Mouse (Mus musculus) spleen, adult 2 months (tissue): ENCODE results near the gene Grasp. TPM values are rescaled to one million over a fixed set of nuclear protein-coding genes. Genes with fewer than 3 reads are reported as not detected.
A peak's percentile ranks its signal among the peaks of the same experiment; 100 is the strongest.

Source experiments
- DNase-seq, 2 experiments: peaks; one replicate each; pipeline versions ENCODE4 v3.0.0 to v3.0.0-alpha.2; 2012 to 2021; ENCODE audit warnings: low spot score in 2 of 2, low read depth in 1 of 2
- H3K27ac ChIP-seq: fragments of 200-500 bp; 2 replicates; pipeline ENCODE4 v1.5.1; 2012; ENCODE audit warnings: low read length, inconsistent platforms; ENCODE audit not compliant: insufficient read depth
- H3K27me3 ChIP-seq: fragments of 200-500 bp; 2 replicates; pipeline ENCODE4 v1.6.1; 2012; ENCODE audit warnings: mild to moderate bottlenecking, moderate library complexity, low read length, inconsistent platforms; ENCODE audit not compliant: control insufficient read depth, insufficient read depth
- H3K36me3 ChIP-seq: fragments of 200-500 bp; 2 replicates; pipeline ENCODE4 v1.6.1; 2012; ENCODE audit warnings: mild to moderate bottlenecking, low read length, inconsistent platforms; ENCODE audit not compliant: control insufficient read depth, insufficient read depth
- H3K4me1 ChIP-seq: fragments of 200-500 bp; 2 replicates; pipeline ENCODE4 v1.6.1; 2011; ENCODE audit warnings: inconsistent platforms; ENCODE audit not compliant: control insufficient read depth, insufficient read depth, insufficient read length
- H3K4me3 ChIP-seq: fragments of 200-500 bp; 2 replicates; pipeline ENCODE4 v1.5.1; 2011; ENCODE audit warnings: mild to moderate bottlenecking, inconsistent platforms; ENCODE audit not compliant: insufficient read depth, insufficient read length; ENCODE audit errors: extremely low read depth
- CTCF ChIP-seq: fragments of 200-500 bp; IDR thresholded peaks from 2 replicates; pipeline ENCODE4 v1.5.1; 2011; ENCODE audit warnings: mild to moderate bottlenecking, inconsistent platforms; ENCODE audit not compliant: insufficient read depth, insufficient read length, insufficient replicate concordance; ENCODE audit errors: extremely low read depth
- POLR2A ChIP-seq: fragments of 200-500 bp; IDR thresholded peaks from 2 replicates; pipeline ENCODE4 v1.6.1; 2011; ENCODE audit warnings: low read depth, low read length, inconsistent platforms
- WGBS: fragments of 180-500 bp; shearing (Covaris S2); methylation state at CpG from one replicate; pipeline ENCODE4 v1.1.7; 2018; 5-methylcytosine and 5-hydroxymethylcytosine counted together
- polyA plus RNA-seq: library from polyadenylated mRNA; depleted of rRNA; stranded (reverse); fragments of >200 nt; gene quantifications from 2 replicates; pipeline ENCODE4 v1.2.3, GENCODE M21; 2012

Gene Grasp
- polyA plus RNA-seq, 1 experiment: 5.6 TPM

DNA sequence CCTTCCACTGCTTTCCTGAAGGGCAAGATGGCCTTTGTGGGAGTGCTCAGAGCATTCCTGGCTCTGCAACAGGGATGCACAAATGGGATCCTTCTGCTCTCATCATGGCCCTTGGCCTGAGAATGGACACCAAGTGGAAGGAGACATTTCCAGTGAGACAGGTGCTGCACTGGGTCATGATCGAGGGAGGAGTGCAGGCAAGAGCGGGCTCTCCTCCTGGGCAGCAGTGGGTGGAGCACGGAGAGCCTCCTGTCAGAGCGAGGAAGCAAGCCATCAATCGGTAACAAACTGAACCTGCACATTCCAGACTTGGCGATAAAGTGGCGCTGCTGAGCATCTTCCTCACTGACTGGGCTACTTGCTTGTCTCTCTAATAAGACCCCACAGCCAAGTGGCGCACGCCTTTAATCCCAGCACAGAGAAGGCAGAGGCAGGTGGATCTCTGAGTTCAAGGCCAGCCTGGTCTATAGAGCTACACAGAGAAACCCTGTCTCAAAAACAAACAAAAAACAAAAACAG, 23.2 kb upstream of the Grasp start:
- no peak for TF ChIP-seq CTCF
- no peak for TF ChIP-seq POLR2A
- Histone ChIP-seq H3K27me3 (no peaks in the 10 kb centered on the region), H3K36me3 (peaks cover 25% of the 10 kb centered on the region), H3K27ac (no peak overlapping the region), H3K4me1 (no peaks in the 10 kb centered on the region; the same call in 1 of the 2 replicates), H3K4me3 (no peak overlapping the region)
- 96% methylated on average over 9 of the region's 9 CpGs for WGBS
- DNase-seq: no peak

GRCm38 (mm10) chr15:101201414-101201813, 22.6 kb upstream of the Grasp start:
- 92% methylated on average over 3 of the region's 3 CpGs for WGBS
- no peak overlapping the region for H3K27ac ChIP-seq
- H3K36me3 ChIP-seq: peaks cover 25% of the 10 kb centered on the region
- no peak overlapping the region for H3K4me3 ChIP-seq
- no peaks in the 10 kb centered on the region for H3K4me1 ChIP-seq
- DNase-seq: no peak
- TF ChIP-seq POLR2A: no peak
- TF ChIP-seq CTCF: no peak
- H3K27me3 ChIP-seq: no peaks in the 10 kb centered on the region

DNA sequence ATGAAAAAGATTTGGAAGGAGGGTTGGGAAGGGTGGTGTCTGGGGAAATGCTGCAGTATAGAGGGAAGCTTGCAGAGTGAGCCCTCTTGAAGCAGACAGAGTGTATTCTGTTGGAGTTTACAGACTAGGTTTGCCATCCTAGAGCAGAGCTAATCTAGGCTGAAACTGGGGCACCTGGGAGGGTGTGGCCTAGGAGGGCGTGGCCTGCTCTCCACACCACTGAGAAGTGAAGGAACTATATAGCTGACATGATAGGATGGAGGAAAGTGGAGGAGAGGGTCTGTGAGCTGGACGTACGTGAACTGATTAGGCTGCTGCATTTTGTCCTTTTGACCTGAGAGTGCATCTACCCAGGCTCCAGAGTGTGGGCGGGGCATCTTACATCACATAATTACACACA, 20.3 kb upstream of the Grasp start:
- TF ChIP-seq POLR2A: no peak
- no peak for TF ChIP-seq CTCF

GRCm38 (mm10) chr15:101204781-101205180, 19.2 kb upstream of the Grasp start:
- Histone ChIP-seq H3K36me3 (peaks cover 28% of the 10 kb centered on the region), H3K27me3 (no peaks in the 10 kb centered on the region), H3K4me3 (no peak overlapping the region), H3K4me1 (no peaks in the 10 kb centered on the region), H3K27ac (no peak overlapping the region)
- no peak for TF ChIP-seq POLR2A
- TF ChIP-seq CTCF: no peak
- DNase-seq: no peak
- WGBS: 92% methylated on average over 7 of the region's 7 CpGs

More for the DNA sequence above, 20.3 kb upstream of the Grasp start:
- WGBS: 93% methylated on average over 4 of the region's 4 CpGs
- Histone ChIP-seq H3K36me3 (peaks cover 28% of the 10 kb centered on the region), H3K4me3 (no peak overlapping the region), H3K4me1 (no peaks in the 10 kb centered on the region), H3K27me3 (no peaks in the 10 kb centered on the region), H3K27ac (no peak overlapping the region)
- no peak for DNase-seq

- Histone ChIP-seq H3K4me1 (no peaks in the 10 kb centered on the region), H3K27ac (no peak overlapping the region), H3K27me3 (no peaks in the 10 kb centered on the region), H3K36me3 (peaks cover 14% of the 10 kb centered on the region), H3K4me3 (no peak overlapping the region)
- WGBS: 74% methylated on average over 6 of the region's 6 CpGs
- TF ChIP-seq CTCF (peak; percentile 54; the same call in 1 of the 2 replicates), POLR2A (no peak)
- peak in 1 of 2 experiments; percentile 59 for DNase-seq
These were observed 13.8 kb upstream of the Grasp start for GRCm38 (mm10) chr15:101210228-101210627.

- WGBS: 89% methylated on average over 14 of the region's 14 CpGs
- TF ChIP-seq CTCF (no peak), POLR2A (no peak)
- Histone ChIP-seq H3K27me3 (no peaks in the 10 kb centered on the region), H3K36me3 (peaks cover 14% of the 10 kb centered on the region), H3K27ac (no peak overlapping the region), H3K4me3 (no peak overlapping the region), H3K4me1 (no peaks in the 10 kb centered on the region)
- no peak for DNase-seq
These were observed 12.9 kb upstream of the Grasp start for GRCm38 (mm10) chr15:101210998-101211613.

DNA sequence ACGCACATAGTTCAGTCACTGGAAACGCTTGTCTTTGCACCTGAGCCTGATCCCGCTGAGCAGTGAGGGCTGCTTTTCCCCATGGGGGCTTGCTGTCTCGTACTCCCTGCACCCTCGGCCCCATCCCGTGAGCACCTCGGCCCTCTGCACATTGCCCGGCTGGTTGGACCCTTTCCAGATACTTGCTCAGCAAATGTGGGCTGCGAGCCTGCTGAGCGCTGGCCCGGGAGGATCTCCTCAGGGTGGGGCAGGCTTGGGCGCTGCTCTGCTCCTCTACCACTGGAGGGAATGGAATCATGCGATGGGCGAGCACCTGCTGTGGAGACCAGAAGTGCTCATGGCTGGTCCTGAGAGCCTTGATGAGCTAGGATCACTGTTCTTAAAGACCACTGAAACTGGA, 11.6 kb upstream of the Grasp start:
- no peaks in the 10 kb centered on the region for H3K4me1 ChIP-seq
- TF ChIP-seq CTCF: no peak
- no peak for TF ChIP-seq POLR2A
- H3K27me3 ChIP-seq: no peaks in the 10 kb centered on the region
- 86% methylated on average over 14 of the region's 14 CpGs for WGBS
- H3K27ac ChIP-seq: no peak overlapping the region
- no peak overlapping the region for H3K4me3 ChIP-seq
- DNase-seq: no peak
- H3K36me3 ChIP-seq: peaks cover 13% of the 10 kb centered on the region

DNA sequence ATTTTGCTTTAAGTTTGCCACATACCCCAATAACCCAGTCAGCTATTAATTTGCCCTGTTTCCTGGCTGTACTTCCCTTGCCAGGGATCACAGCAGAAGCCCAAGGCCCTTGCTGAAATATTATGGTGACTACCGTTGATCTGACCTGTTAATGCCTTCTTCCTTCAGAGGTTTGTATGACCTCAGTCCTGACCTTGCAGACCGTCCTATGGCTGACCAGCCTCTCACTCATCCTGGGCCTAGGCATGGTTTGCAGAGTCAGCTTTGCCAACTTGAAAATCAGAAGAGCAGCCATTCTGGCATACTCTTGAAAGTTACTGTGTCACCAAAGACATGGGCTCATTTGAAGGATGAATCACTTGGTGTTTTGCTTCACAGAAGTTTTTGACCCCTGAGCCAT, 8.9 kb upstream of the Grasp start:
- TF ChIP-seq POLR2A (no peak), CTCF (no peak)
- 81% methylated on average over 2 of the region's 2 CpGs for WGBS
- Histone ChIP-seq H3K27me3 (no peaks in the 10 kb centered on the region), H3K4me3 (no peak overlapping the region), H3K36me3 (peaks cover 8% of the 10 kb centered on the region), H3K4me1 (no peaks in the 10 kb centered on the region), H3K27ac (no peak overlapping the region)
- no peak for DNase-seq
